Mouse (Mus musculus): ENCODE measurements at regions not wholly inside any gene's neighbourhood (a gene's known extent, or its start where the extent isn't known, plus 50 kb on each side); places are given as distances from the start of the nearest gene placed in this dataset.

- DNase-seq (ENCODE audit: low read depth): no peak
Measured at GRCm38 (mm10) chr15:62216688-62217477, 1294.1 kb upstream of the A1bg start.

- no peak for DNase-seq (ENCODE audit: low read depth)
Measured at GRCm38 (mm10) chr15:62215616-62216398, 1293.0 kb upstream of the A1bg start.

GRCm38 (mm10) chr15:62214300-62214699 lies 1291.5 kb upstream of the A1bg start:
- no peak for DNase-seq (ENCODE audit: low read depth)

- DNase-seq (ENCODE audit: low read depth): no peak
Measured at GRCm38 (mm10) chr15:62212283-62212910, 1289.6 kb upstream of the A1bg start.

GRCm38 (mm10) chr15:62209881-62210481 lies 1287.2 kb upstream of the A1bg start:
- DNase-seq (ENCODE audit: low read depth): no peak

- DNase-seq (ENCODE audit: low read depth): no peak
Measured at GRCm38 (mm10) chr15:62209296-62209695, 1286.5 kb upstream of the A1bg start.

GRCm38 (mm10) chr15:62206502-62206902 lies 1283.7 kb upstream of the A1bg start:
- no peak for DNase-seq (ENCODE audit: low read depth)

- DNase-seq (ENCODE audit: low read depth): no peak
Measured at GRCm38 (mm10) chr15:62203951-62204905, 1281.4 kb upstream of the A1bg start.

GRCm38 (mm10) chr15:62202781-62203375 lies 1280.1 kb upstream of the A1bg start:
- no peak for DNase-seq (ENCODE audit: low read depth)

- DNase-seq (ENCODE audit: low read depth): no peak
Measured at GRCm38 (mm10) chr15:62198721-62199120, 1275.9 kb upstream of the A1bg start.

GRCm38 (mm10) chr15:62198194-62198593 lies 1275.4 kb upstream of the A1bg start:
- no peak for DNase-seq (ENCODE audit: low read depth)

- no peak for DNase-seq (ENCODE audit: low read depth)
Measured at GRCm38 (mm10) chr15:62195440-62195839, 1272.6 kb upstream of the A1bg start.

- DNase-seq (ENCODE audit: low read depth): no peak
Measured at GRCm38 (mm10) chr15:62192706-62193105, 1269.9 kb upstream of the A1bg start.

- DNase-seq (ENCODE audit: low read depth): no peak
Measured at GRCm38 (mm10) chr15:62191641-62192040, 1268.8 kb upstream of the A1bg start.

- no peak for DNase-seq (ENCODE audit: low read depth)
Measured at GRCm38 (mm10) chr15:62190977-62191614, 1268.3 kb upstream of the A1bg start.

GRCm38 (mm10) chr15:62190224-62190910 lies 1267.6 kb upstream of the A1bg start:
- no peak for DNase-seq (ENCODE audit: low read depth)

GRCm38 (mm10) chr15:62189565-62190181 lies 1266.9 kb upstream of the A1bg start:
- no peak for DNase-seq (ENCODE audit: low read depth)

- DNase-seq (ENCODE audit: low read depth): no peak
Measured at GRCm38 (mm10) chr15:62186548-62186947, 1263.7 kb upstream of the A1bg start.

- DNase-seq (ENCODE audit: low read depth): no peak
Measured at GRCm38 (mm10) chr15:62183803-62184202, 1261.0 kb upstream of the A1bg start.
